Mouse (Mus musculus): ENCODE measurements around the gene Syne4.

Gene Syne4

DNA sequence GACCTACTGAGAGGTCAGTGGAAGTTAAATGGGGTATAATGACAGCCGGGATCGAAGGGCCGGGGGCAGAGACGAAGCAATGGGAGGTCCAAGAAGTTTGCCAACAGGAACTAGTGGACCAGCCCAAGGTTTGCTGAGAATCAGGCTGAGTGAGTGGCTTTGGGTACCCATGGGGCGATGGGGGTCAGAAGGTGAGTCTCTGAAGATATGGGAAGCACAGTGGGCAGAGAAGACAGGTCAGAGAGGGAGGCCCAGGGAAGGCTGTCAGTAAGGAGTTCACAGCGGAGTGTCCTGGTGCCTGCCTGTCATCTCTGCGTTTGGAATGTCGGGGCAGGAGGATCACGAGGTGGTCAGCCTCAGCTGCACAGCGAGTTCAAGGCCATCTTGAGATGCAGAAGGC, 13.8 kb downstream of the Syne4 start:
- DNase-seq (ENCODE audit: low spot score in 2 of 2), result peak in 1 of 2 experiments; percentile 54

DNA sequence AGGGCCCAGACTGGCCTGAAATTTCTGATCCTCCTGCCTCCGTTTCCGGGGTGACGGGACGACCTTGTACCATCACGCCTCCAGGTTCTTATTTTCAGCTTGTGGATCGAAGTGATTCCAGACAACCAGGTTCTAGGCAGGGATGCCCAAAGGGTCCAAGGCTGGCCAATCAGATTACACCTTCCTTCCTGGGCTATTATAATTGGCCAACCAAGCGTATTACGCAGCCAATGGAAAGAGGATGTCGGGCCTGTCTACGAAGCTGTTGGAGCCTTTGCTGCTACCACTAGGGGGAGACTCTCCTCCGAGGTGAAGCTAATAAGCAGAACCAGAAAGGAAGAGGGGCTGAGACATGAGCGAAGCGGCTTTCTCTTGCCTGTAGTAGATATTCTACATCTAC, 17.3 kb downstream of the Syne4 start:
- peak; percentile 70 to 83 for DNase-seq (ENCODE audit: low spot score in 2 of 2)

DNA sequence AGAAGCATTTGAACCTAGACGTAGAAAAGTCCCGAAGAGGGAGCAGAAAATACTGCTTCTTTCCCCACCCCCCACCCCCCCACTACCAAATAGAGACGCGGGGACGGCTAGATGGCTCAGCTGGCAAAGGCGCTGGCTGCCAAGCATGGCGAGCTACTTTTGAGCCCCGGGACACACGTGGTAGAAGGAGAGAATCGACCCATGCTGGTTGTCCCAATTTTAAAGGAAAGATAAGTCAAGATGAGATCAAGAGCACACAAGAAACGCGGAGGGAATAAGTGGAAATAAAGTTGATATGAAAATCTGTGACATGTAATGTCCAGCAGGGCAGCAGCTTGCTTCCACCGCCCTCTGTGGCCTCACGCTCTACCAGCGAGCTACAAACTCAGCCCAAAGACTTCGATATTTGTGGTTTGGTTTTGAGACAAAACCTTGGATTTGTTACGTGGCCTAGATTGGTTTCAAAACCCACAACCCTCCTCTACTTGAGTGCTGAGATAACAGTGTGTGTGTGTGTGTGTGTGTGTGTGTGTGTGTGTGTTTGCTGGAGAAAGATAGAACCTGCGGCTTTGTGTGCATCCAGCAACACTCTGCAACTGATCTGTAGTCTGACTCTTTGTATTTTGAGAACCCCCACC, 18.1 kb downstream of the Syne4 start:
- DNase-seq (ENCODE audit: low spot score in 2 of 2), result no peak

DNA sequence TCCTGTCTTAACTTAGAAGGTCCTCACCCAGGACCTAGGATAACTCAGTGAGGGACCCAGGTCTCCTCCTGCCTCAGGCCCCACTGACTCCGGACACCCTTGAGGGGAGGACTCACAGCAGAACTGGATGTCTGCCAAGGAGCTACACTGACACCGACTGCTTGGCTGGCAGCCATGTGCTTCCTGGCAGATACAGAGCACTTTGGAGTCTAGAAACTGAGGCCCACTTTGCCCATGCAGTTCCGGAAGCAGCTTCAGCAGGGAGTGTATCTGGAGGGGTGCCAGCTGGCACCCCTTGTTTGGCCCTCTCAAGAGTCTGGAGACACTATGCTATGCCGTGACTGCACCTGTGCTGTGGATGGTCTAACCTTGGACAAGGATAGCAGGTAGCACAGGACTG, 18.8 kb downstream of the Syne4 start:
- peak; percentile 36 to 64 for DNase-seq (ENCODE audit: low spot score in 2 of 2)

DNA sequence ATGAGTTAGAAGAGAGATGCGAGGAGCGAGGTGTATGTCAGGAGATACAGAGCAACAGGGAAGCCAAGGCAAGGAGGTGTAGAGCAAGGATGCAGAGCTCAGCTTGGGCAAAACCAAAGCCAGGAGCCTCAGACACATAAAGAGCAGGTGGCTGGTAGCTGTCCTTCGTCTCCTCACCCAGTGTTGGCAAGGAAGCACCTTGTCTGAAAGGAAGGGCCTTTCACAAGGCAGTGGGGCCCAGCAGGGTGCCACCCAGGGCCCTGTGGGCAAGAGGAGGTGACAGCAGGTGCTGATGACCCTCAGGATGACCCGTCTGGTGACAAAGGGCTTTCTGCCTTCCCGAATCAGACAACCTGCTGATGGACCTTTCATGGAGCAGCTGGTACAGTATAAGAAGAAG, 20.0 kb downstream of the Syne4 start:
- DNase-seq (ENCODE audit: low spot score in 2 of 2), result no peak

DNA sequence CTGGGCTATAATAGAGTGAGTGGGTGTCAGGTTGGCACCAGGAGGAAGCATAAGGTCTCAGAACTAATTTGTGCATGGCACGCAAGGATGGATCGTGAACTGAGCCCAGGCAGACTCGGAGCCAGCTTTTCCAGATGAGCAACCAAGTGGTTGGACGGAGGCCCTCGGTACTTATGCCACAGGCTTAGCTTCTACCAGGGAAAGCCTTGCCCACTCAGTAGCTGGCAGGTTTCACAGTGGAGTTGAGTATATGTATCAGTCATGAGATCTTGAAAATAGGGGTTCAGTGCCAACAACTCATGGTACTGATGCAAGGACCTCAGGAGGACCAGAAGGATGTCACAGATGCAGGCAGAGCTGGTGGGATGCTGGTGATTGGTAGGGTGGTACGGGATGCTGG, 21.1 kb downstream of the Syne4 start:
- DNase-seq (ENCODE audit: low spot score in 2 of 2), result no peak

DNA sequence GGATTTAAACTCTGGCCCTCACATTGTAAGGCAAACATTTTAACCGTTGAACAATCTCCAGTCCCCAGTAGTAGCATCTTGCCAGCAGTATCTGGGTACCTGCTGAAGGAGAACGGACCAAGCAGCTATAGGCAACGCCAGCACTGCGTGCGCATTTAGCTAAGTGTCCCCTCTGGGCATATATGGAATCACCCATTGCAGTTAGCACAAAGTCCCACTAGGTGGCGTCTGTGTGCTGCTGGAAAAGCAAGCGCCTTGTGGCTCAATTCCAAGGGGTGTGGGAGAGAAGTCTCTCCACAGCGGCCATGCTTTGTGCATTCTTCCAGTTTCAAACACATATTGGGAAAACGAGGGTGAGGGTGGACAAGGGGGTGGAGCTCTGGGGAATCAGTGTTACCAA, 21.8 kb downstream of the Syne4 start:
- DNase-seq (ENCODE audit: low spot score in 2 of 2), result peak; percentile 64 to 84

DNA sequence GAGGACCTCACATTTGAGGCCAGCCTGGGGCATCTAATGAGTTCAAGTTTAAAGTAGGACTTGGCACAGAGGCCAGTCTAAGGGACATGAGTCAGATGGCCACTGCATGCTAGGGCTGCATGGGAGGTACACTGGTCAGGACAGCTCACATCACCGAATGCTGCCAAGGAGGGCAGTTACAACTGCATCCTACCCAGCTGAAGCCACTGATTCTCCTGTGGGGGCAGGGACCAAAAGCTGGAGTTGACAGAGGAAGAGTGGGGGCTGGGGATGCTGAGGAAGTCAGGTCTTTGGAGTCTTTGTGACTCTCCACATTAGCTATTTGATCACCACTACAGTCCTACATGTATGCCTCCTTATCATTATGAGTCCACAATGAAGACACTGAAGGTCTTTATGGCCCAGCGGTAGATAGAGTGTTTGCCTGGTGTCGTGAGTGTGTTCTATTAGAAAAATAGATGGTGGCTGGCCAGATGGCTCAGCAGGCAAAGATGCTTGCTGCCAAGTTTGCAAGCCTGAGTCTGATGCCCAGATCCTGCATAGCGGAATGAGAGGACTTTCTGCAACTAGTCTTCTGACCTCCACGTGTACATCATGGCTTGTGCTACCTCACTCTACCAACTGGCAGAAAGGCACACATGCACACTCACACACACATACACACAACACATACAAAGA, 25.0 kb downstream of the Syne4 start:
- DNase-seq (ENCODE audit: low spot score in 2 of 2), result no peak

DNA sequence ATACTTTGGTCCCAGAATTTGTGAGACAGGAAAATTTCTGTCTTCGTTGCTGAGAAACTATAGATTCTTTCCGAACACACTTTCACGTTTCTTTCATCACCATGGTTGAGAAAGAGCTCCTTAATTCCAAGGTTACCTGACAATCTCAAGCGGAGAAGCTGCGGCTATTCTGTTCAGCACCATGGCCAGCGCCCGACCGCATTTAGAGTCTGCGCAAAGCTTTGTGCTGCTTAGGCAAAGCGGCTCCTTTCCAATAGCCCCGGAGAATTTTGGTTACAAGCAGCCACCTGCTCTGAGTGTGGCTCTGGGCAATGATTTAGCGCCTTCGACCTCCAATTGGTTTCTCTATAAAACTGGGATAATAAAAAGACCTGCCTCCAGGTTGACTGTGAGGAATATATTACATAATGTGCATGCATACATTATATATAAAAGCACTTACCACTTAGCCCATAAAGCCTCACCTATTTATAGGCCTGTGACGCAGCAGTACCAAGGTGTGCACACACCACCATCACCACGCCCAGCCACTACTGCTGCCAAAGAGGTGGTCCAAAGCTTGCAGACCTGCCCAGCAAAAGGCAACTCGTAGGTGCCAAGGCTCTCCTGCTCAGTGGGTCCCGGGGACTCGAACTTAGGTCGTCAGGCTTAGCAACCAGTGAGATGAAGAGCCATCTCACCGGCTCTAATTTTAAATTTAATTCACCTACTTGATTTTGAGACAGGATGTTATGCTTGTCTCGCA, 32.2 kb downstream of the Syne4 start:
- DNase-seq (ENCODE audit: low spot score in 2 of 2), result peak; percentile 60 to 85

DNA sequence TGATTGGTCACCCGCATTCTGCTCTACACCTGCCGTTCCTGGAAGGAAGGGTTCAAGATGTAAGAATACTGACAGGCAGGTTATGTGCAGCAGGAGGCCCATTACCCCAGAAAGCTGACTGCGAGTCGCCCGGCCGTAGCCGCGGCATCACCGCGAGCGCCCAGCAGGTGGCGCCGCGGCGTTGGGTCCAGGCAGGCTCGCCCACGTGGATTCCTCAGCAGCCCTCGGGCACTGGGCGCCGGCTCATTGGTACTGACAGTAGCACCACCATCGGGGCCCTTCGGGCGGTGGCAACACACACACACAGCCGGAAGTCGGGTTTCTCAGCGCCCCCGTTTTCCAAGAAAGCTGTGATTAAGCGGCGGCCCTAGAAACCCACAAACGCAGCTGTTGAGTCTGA, 33.2 kb downstream of the Syne4 start:
- peak; percentile 55 to 84 for DNase-seq (ENCODE audit: low spot score in 2 of 2)

DNA sequence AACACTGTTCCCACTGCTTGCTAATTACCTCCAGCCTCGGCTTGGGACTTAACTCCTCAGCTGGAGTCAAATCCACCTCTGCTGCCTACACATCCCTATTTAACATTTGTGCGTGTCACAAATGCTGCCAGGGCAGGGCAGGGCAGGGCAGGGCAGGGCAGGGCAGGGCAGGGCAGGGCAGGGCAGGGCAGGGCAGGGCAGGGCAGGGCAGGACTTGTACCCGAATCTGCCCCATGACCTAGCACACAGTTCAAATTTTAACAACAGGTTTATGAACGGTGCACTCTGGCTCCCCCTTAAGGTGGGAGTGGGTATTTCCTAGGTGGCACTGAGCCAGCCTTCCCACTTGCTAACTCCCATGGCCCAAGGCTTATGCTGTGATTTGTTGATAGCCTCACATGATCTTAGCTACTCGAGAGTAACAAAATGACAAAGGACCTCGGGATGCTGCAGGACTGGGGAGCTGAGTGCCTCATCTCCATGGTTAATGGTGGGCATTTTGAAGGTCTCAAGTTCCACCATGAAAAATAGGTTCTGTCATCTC, 38.7 kb downstream of the Syne4 start:
- DNase-seq (ENCODE audit: low spot score in 2 of 2), result peak; percentile 48 to 81

DNA sequence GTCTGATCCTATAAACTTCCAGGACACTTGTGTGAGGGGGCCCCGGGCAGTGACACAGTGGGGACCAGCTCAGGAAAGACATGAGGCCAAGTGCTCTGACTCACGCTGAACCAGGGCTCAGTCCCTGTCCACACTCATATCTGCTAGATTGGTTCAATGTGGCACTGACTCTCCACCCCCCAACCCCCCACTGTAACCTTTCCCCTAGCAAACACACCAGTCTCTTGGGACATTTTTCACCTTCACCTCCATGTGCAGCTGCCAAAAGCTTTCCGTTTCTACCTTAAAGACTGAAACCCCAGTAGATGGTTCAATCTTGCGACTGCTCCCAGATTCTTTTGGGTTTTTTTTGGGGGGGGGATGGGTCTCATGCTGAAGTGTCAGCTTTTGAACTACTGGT, 39.5 kb downstream of the Syne4 start:
- DNase-seq (ENCODE audit: low spot score in 2 of 2), result no peak

DNA sequence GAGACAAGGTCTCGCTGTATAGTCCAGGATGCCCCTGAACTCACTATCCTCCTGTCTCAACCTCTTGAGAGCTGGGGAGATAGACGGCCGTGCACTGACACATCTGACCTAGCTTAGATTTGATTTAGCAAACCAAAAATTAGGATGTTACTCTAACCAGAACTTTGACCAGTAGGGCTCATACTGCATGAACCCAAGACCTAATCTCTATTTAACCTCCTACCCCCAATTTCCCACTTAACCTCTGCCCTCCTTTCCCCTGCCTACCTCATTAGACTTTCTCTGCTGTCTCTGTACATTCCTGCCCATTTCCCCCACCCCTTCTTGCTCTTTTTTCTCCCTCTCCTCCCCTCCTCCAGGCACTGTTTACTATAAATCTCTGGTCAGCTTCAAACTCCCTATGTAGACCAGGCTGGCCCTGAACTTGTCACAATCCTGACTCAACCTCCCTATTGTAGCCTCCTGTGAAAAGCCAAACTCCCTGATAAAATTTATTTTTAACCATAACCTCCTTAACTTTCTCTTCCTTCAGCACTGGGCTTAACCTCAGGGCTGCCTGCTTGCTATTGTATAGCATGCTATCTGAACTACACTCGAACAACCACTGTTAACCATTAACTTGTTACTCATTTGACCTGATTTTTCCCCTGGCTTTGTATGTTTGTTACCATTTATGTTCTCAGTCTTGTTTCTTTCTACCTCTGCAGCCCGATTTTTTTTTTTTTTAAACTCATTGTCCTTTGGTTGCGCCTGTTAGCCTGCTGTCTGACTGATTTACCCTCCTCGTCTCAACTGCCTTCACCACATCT, 44.0 kb downstream of the Syne4 start:
- DNase-seq (ENCODE audit: low spot score in 2 of 2), result no peak

DNA sequence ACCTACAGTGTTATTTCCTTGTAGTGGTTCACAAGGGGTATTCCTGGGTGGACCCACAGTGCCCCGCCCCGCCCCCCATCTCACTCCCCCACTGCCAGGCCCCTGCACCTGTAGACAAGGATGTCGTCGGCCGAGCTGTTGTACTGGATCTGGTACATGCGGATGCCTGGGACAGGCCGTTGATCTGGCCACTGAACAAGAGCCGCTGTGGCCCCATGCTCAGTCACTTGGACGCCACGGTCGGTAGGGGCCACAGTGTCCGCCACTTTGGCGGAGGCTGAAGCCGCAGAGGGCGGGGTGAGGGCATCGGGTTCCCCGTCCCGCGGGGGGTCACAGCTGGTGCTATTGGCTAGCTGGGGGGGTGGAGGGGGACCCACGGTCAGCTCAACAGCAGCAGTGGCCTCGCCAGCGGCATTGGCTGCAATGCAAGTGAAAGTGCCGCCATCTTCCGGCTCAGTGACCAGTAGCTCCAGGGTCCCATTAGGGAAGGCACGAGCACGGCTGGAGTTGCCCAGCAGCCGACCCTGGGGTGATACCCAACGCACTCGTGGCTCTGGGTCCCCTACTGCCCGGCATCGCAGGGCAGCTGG, 44.8 kb downstream of the Syne4 start:
- no peak for DNase-seq (ENCODE audit: low spot score in 2 of 2)

DNA sequence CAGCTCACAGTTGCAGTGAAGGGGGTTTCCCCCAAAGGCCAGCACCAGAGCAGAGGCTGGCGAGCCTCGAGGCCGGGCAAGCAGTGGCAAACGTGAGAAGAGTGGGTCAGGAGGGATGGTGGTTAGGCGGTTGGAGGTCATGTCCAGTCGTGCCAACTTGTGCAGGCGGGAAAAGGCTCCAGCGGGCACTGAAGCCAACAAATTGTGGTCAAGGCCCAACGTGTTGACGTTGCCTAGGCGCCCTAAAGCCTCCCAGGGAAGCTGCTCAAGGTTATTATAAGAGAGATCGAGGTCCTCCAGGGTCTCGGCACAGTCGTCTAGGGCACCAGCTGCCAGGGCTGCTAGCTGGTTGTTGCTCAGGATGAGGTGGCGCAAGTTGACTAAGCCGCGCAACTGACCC, 45.4 kb downstream of the Syne4 start:
- DNase-seq (ENCODE audit: low spot score in 2 of 2), result no peak

DNA sequence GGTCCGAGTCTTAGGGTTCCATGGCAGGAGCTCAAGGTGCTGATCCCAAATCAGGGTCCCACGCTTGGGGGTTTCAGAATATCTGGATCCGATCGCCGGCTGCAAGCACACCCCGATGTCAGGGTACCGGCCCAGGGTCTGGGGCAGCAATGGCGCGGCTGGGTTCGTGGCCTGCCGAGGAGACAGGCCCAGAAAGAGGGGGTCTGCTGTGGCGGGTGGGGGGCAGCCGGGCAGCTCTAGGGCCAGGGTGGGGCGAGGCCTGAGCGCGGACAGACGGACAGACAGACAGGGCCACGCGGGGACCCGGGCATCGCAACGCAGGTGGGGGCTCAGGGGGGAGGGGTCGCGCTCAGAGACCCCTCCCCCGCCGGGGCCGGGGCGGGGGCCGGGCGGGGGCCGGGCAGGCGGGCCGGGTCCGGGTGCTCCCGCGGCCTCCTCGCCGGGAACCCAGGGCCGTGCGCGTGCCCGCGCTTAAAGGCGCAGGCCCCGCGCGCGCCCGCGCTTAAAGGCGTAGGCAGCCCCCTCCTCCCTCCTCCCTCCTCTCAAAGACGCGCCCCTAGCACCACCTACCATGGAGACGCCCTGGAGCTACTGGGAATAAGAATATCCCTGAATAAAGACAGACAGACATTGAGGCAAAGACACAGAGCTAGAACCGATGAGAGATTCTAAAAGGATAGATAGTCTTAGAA, 48.2 kb downstream of the Syne4 start, which contains the start of gene Lrfn3:
Gene Lrfn3 (minus strand): TSS at position 121 of the 692 bp plus-strand sequence.
- DNase-seq (ENCODE audit: low spot score in 2 of 2), result no peak

DNA sequence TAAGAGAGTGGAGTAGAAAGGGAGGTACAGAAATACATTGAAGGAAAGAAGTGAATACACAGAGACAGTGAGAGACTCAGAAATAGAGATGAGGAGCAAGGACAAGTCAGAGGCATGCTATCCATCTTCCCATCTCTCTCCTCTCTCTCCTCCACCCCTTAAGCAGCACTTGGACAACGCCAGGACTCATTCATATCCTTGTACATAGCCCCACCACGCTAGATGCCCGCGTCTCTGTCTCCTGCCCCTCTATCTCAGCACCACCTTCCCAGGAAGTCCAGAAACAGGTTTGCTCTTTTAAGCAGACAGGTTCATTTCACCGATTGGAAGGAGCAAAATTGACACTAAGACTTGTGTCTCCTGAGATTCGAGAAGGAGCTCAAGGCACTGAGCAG, 48.7 kb downstream of the Syne4 start:
- DNase-seq (ENCODE audit: low spot score in 2 of 2), result no peak

DNA sequence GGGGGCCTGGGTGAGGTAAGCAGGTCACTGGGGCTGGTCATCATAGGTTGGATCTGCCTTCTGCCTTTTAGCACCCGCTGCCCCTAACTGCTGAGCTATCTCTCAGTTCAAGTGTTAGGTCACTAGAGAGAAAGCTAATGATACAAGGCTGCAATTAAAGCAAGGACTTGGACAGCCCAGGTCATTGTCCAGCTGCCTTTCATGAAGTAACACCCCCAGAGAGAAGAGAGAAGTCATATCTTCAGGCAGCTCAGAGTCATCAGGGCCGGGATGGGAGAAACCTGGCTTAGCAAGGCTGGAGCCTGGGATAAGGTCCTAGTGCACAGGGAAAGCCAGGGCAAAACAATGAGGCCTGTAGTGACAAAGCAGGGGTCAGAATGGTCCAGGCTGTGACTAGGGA, 52.9 kb downstream of the Syne4 start:
- DNase-seq (ENCODE audit: low spot score in 2 of 2), result no peak
